Mouse (Mus musculus): ENCODE results near the gene Ate1.

DNA sequence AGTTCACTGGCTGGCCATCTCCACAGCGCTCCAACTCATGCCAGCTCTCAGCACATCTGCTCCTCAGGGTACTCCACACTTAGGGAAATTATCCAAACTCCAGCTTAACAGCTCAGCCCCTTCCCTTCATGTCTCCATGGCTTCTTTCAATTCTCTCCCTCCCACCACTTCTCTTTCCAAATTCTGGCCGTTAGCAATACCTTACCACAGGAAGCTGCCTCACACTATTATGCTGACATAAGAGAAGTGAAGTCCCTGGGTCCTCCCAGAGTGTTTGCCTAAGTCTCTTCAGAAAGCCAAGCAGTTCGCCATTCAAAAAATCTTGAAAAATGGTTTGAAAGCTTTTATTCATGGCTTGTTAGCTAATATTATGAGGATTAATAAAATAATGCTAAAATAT is 46.3 kb downstream of the Ate1 start:
- TF ChIP-seq POLR2A (IDR thresholded peaks at IDR 0.05; ENCODE audit: low read depth, low read length) (no peak), CTCF (IDR thresholded peaks at IDR 0.05; ENCODE audit: borderline replicate concordance, insufficient read depth, low read length) (no peak)
